Mouse (Mus musculus) bone marrow macrophage, adult 2 months (primary cell): ENCODE results near the gene Aldh1a7.

Experiments
- CTCF ChIP-seq: IDR thresholded peaks from 2 replicates; pipeline ENCODE4 v1.5.1; 2012; ENCODE audit warnings: low read depth, mild to moderate bottlenecking, low read length, moderate library complexity
- POLR2A ChIP-seq: IDR thresholded peaks from 2 replicates; pipeline ENCODE4 v1.6.1; 2012; ENCODE audit warnings: mild to moderate bottlenecking, low read depth, low read length, borderline replicate concordance

- no peak for TF ChIP-seq POLR2A
- TF ChIP-seq CTCF, result no peak
Observed at GRCm38 (mm10) chr19:20775681-20776080, 48.3 kb upstream of the Aldh1a7 start.
